Mouse (Mus musculus) left cerebral cortex, adult 6 months (tissue): ENCODE measurements around the gene Gckr. TPM values are rescaled to one million over a fixed set of nuclear protein-coding genes. Genes with fewer than 3 reads are reported as not detected.

Source experiments
- long read RNA-seq, 2 experiments: library from polyadenylated mRNA; unstranded; transcript quantifications; one replicate each; pipeline ENCODE4 v2.0.0; 2019 to 2020
- polyA plus RNA-seq: library from polyadenylated mRNA; unstranded; fragments of <200 nt; fragmentation: Nextera tagmentation; gene quantifications from 2 replicates; pipeline ENCODE4 v1.2.3, GENCODE M21; 2021

The Gckr gene
- not detected in 2 replicates for polyA plus RNA-seq
- long read RNA-seq, experiment 1: 0 reads
- long read RNA-seq, experiment 2: 0 reads

DNA sequence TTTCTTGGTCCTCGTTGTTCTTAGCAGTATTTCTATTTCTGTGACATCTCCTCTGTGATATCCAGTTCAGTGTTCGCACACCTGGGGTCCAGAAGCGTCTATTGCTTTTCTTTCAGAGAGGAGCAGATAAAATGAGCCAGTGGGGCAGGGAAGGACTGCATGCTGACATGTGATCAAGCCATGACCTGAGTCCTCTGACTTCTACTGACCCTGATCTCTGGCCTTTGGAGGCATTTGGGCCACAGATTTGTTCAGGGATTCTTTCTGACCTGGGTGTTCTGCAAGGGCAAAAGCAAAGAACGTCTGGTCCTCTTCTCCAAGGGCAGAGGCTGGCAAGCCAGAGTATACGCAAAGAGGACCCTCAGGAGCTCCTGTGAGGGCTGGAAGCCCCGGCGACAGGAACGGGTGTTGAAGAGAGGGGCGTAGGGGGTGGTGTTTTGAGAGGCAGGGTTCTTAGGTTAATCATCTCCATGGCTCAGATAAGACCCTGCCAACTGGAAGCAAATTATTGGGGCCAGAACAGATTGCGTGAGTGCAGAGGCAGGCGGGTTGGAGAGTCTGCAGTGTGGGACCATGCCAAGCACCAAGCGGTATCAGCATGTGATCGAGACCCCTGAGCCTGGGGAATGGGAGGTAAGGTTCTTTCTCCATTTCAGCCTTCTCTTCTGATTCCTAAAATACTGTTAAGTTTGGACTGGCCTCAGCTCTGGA lies at the start of gene Gckr:
Gckr (plus strand) TSS at position 397 of the 711 bp plus-strand sequence.

GRCm38 (mm10) chr5:31251541-31252101 lies 45.6 kb upstream of the Gckr start, which contains the start of gene Krtcap3:
TSS of gene Krtcap3 (plus strand) at chr5:31251691.

DNA sequence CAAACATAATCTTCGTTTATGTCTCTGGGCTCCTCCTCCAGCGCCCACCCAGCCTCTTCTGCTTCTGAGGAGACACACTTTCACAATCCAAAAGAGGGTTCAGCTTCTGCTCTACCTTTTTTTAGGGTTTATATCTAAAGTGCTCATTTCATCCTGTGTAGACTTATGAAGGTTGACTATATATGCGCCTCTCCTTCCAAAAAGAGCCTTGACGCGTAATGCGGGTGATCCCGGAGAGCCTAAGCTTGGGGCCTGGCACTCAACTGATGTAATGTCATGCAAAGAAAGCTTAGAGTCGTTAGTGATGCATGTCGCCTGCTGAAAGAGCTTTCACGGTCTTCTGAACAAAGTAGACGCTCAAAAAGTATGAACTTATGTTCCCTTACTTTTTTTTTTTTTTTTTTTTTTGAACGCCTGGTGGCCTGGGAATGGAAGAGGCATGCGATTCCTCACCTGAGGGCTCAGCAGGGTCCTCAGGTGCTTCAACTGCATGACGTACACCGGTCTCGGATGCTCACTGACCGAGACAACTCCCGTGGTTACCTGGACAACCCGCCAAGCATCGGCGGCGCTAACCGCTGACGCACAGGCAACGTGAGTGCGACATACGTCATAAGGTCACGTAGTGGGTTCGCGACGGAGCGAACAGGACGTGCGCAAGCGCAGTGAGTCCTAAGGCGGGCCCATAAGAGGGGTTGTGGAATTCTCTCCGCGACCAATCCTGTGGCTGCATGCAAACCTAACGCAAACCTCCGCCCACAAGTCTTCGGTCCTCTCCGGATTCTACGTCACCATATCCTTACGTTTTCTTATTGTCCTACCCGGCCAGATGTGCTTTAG lies 6.5 kb upstream of the Gckr start, which contains the start of gene Ift172:
Ift172 (minus strand) TSS at position 596 of the 840 bp plus-strand sequence.

GRCm38 (mm10) chr5:31295606-31296141 lies 1.6 kb upstream of the Gckr start, which contains the start of gene Fndc4:
TSS of gene Fndc4 (minus strand) at chr5:31296080.

Other genes starting within 250 kb of the Gckr start
- gene Atraid, start 249.1 kb upstream of the Gckr start, polyA plus RNA-seq: 160 and 215 TPM in 2 replicates
- 10.2 and 12.3 TPM in 2 replicates for gene Slc5a6, start 248.5 kb upstream of the Gckr start, polyA plus RNA-seq
- gene Cad, start 242.7 kb upstream of the Gckr start, polyA plus RNA-seq: 1.8 and 2.1 TPM in 2 replicates
- not detected in 2 replicates for gene Dnajc5g, start 191.2 kb upstream of the Gckr start, polyA plus RNA-seq
- 124 and 157 TPM in 2 replicates for gene Slc30a3, start 189.2 kb upstream of the Gckr start, polyA plus RNA-seq
- 1.3 and 3.7 TPM in 2 replicates for gene Trim54, start 180.7 kb upstream of the Gckr start, polyA plus RNA-seq
- gene Ucn, start 158.6 kb upstream of the Gckr start, polyA plus RNA-seq: 1.5 and 3.0 TPM in 2 replicates
- gene Mpv17, start 143.2 kb upstream of the Gckr start, polyA plus RNA-seq: 108 and 150 TPM in 2 replicates
- 1.6 and 3.7 TPM in 2 replicates for gene Gm29609, start 117.5 kb upstream of the Gckr start, polyA plus RNA-seq
- 10.6 and 14.0 TPM in 2 replicates for gene Gtf3c2, start 117.3 kb upstream of the Gckr start, polyA plus RNA-seq
- gene Snx17, start 104.2 kb upstream of the Gckr start, polyA plus RNA-seq: 86.9 and 116 TPM in 2 replicates
- 33.7 and 35.8 TPM in 2 replicates for gene Eif2b4, start 104.0 kb upstream of the Gckr start, polyA plus RNA-seq
- gene Zfp513, start 95.1 kb upstream of the Gckr start, polyA plus RNA-seq: 1.3 and 11.3 TPM in 2 replicates
- 74.2 and 79.4 TPM in 2 replicates for gene Ppm1g, start 76.8 kb upstream of the Gckr start, polyA plus RNA-seq
- gene Nrbp1, start 56.6 kb upstream of the Gckr start, polyA plus RNA-seq: 78.2 and 83.0 TPM in 2 replicates
- gene Gm9970, start 56.2 kb upstream of the Gckr start, polyA plus RNA-seq: not detected in 2 replicates
- gene Krtcap3, start 45.8 kb upstream of the Gckr start, polyA plus RNA-seq: 0.58 and 0.74 TPM in 2 replicates
- gene Ift172, start 6.3 kb upstream of the Gckr start, polyA plus RNA-seq: 12.5 and 12.6 TPM in 2 replicates
- gene Fndc4, start 1.4 kb upstream of the Gckr start, polyA plus RNA-seq: 60.3 and 108 TPM in 2 replicates
- 20.0 and 27.1 TPM in 2 replicates for gene Zfp512, start 155.0 kb downstream of the Gckr start, polyA plus RNA-seq
- gene 4930548H24Rik, start 188.3 kb downstream of the Gckr start, polyA plus RNA-seq: not detected in 2 replicates
- 34.5 and 51.0 TPM in 2 replicates for gene Gpn1, start 197.3 kb downstream of the Gckr start, polyA plus RNA-seq
- 13.1 and 14.3 TPM in 2 replicates for gene Slc4a1ap, start 229.6 kb downstream of the Gckr start, polyA plus RNA-seq
- 9.0 and 10.8 TPM in 2 replicates for gene Supt7l, start 230.4 kb downstream of the Gckr start, polyA plus RNA-seq